Mouse (Mus musculus) hindbrain, embryonic 16.5 days (tissue): ENCODE data around the gene Meis1. TPM values are rescaled to one million over a fixed set of nuclear protein-coding genes. Genes with fewer than 3 reads are reported as not detected.

Experiments used
- ATAC-seq: fragments of 200-750 bp; cut with Nextera tagmentation; 2 replicates; pipeline ENCODE4 v1.8.0; 2017; ENCODE audit warnings: moderate TSS enrichment, moderate library complexity
- H3K27ac ChIP-seq: fragments of 300-500 bp; sonication (generic); 2 replicates; pipeline ENCODE4 v1.5.1; 2014; ENCODE audit warnings: low read depth, mild to moderate bottlenecking, control low read depth, low read length, moderate library complexity
- H3K27me3 ChIP-seq: fragments of 300-500 bp; sonication (generic); replicated peaks from 2 replicates; pipeline ENCODE4 v1.6.1; 2014; ENCODE audit warnings: low read length; ENCODE audit not compliant: control insufficient read depth, insufficient read depth
- H3K36me3 ChIP-seq: fragments of 300-500 bp; sonication (generic); 2 replicates; pipeline ENCODE4 v1.6.1; 2014; ENCODE audit warnings: mild to moderate bottlenecking, low read length, moderate library complexity, mixed read lengths; ENCODE audit not compliant: control insufficient read depth, insufficient read depth
- H3K4me1 ChIP-seq: fragments of 300-500 bp; sonication (generic); 2 replicates; pipeline ENCODE4 v1.6.1; 2014; ENCODE audit warnings: low read depth, low read length; ENCODE audit not compliant: control insufficient read depth, insufficient read depth
- H3K4me2 ChIP-seq: fragments of 300-500 bp; sonication (generic); 2 replicates; pipeline ENCODE4 v1.6.1; 2014; ENCODE audit warnings: mild to moderate bottlenecking, low read length, control low read depth, moderate library complexity
- H3K4me3 ChIP-seq: fragments of 300-500 bp; sonication (generic); 2 replicates; pipeline ENCODE4 v1.5.1; 2014; ENCODE audit warnings: mild to moderate bottlenecking, low read length, control low read depth, moderate library complexity
- H3K9ac ChIP-seq: fragments of 300-500 bp; sonication (generic); 2 replicates; pipeline ENCODE4 v1.6.1; 2014; ENCODE audit warnings: low read depth, mild to moderate bottlenecking, control low read depth, low read length, moderate library complexity
- H3K9me3 ChIP-seq: fragments of 300-500 bp; sonication (generic); 2 replicates; pipeline ENCODE4 v1.6.1; 2014; ENCODE audit warnings: mild to moderate bottlenecking, low read length, moderate library complexity; ENCODE audit not compliant: control insufficient read depth
- WGBS: fragments of 180-500 bp; shearing (Covaris S2); extraction: QIAGEN DNeasy Blood & Tissue Kit; methylation state at CpG from one replicate; pipeline ENCODE4 v1.1.7; 2014; 5-methylcytosine and 5-hydroxymethylcytosine counted together
- polyA plus RNA-seq: library from polyadenylated mRNA; unstranded; fragments of >200 nt; fragmentation: Nextera tagmentation; extraction: Ambion mirVana; gene quantifications from 2 replicates; pipeline ENCODE4 v1.2.1, GENCODE M21; 2015

Meis1 gene
- polyA plus RNA-seq, 1 experiment from 2014 or later = 183 TPM

DNA sequence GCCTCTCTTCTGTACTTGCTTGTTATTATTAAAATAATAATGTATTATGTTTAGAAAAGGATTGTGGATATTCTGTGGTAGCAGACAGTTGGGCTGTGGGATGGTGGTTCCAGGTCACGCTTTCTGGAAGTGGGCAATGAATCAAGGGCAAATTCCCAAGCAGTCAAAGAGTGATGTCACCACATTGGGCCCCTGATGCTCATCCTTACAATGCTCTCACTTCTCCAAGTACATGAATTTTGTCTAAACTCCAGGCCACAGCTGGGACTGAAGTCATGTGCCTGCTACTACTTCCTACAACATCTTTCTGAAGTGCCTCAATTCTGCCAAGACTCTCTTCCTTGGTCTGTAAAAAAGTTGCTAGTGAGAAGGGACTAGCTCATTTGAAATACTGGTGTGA, 59.3 kb downstream of the Meis1 start:
- Histone ChIP-seq H3K36me3 (no peaks in the 10 kb centered on the region), H3K4me1 (peaks cover 26% of the 10 kb centered on the region), H3K4me3 (no peak overlapping the region), H3K9ac (no peak overlapping the region), H3K27ac (no peak overlapping the region), H3K27me3 (no peaks in the 10 kb centered on the region), H3K9me3 (no peaks in the 10 kb centered on the region), H3K4me2 (no peak overlapping the region)
- no peak for ATAC-seq
- 61% methylated on average over 1 of the region's 1 CpGs for WGBS

DNA sequence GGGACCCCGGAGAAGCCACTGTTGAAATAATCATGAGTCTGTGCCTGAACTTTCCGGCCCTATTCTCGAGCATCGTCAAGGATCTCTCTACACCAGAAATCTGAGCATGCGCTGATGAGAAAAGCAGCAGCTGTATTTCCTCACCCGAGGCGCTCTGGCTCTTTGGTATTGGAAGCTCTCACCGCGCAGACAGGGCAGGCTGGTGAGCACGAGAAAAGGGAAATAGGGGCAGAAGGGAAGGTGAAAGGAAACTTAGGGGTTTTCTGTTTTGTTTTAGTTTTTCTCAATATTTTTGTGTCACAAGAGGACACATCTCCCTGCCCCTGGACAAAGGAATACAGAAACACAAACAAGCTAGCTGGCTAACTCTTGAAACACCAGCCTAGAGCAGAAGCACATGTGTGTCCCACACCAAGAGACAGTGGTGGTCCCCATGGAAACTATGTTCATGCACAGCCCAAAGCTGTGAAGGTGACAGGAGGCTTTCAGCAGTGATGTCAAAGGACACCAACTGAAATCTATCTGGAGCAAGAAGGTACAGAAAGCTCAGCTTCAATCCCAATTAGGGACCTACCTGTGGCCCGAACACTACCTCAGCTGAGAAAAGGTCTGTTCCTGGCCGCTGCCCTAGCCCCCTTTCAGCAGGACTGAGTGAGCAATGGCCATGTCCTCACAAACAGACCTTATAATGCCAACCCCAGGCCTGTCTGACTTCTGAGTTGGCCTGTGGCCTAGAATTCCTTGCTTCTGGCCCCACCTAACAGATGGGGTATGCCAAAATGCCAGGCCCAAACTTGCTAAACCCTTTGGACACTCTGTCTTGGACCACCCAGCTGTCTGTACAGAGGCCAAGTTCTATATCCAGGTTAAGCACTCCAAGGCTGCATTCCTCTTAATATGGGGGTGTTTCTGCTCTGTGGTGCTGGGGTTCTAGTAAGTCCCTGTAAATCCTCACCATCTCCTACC, 60.7 kb downstream of the Meis1 start:
- no peaks in the 10 kb centered on the region for H3K27me3 ChIP-seq
- no peaks in the 10 kb centered on the region for H3K36me3 ChIP-seq
- H3K4me3 ChIP-seq = 0 out of 2 replicates have a peak overlapping the region, but pooled peaks have one; percentile 9
- no peak overlapping the region for H3K27ac ChIP-seq
- no peak overlapping the region for H3K9ac ChIP-seq
- H3K4me1 ChIP-seq = peaks cover 18% of the 10 kb centered on the region
- no peaks in the 10 kb centered on the region for H3K9me3 ChIP-seq
- WGBS = 51% methylated on average over 12 of the region's 12 CpGs
- ATAC-seq = peak; percentile 24; the same call in 1 of the 2 replicates
- H3K4me2 ChIP-seq = peak overlapping the region; percentile 34

DNA sequence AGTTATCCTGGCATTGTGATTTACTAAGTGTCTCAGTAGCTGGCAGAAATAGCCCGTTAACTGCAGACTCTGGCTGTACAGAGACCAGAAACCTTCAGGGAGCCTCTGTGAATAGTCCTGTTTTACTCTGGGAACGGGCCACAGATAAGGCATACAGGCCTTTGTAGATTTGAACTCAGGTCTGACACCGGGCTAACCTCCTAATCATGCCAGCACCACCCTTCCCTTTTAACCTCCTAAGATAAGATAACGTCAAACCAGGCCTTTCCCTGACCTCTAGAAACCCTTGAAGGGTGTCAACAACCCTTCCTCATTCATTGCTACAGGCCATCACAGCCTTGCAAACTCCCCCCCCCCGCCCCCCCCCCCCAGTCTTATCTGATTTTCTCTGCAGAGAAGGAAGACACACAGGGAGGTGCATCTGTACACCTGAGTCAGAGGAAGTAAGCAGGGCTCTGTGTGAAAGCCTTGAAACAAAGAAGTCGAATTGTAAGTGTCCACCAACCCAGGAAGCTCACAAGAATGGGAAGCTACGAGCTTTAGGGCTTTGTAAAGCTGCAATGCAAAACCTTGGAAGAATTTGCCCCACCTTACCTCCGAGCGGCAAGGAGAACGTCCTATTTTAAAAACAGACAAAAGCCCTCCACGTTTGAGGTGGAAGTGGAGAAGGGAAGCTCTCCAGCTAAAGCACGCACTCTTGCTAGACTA, 61.5 kb downstream of the Meis1 start:
- Histone ChIP-seq H3K36me3 (no peaks in the 10 kb centered on the region), H3K4me2 (peak overlapping the region; percentile 34), H3K27me3 (no peaks in the 10 kb centered on the region), H3K27ac (no peak overlapping the region), H3K4me3 (0 out of 2 replicates have a peak overlapping the region, but pooled peaks have one; percentile 9), H3K4me1 (peaks cover 18% of the 10 kb centered on the region), H3K9ac (no peak overlapping the region), H3K9me3 (no peaks in the 10 kb centered on the region)
- ATAC-seq = no peak
- WGBS = 56% methylated on average over 11 of the region's 12 CpGs

DNA sequence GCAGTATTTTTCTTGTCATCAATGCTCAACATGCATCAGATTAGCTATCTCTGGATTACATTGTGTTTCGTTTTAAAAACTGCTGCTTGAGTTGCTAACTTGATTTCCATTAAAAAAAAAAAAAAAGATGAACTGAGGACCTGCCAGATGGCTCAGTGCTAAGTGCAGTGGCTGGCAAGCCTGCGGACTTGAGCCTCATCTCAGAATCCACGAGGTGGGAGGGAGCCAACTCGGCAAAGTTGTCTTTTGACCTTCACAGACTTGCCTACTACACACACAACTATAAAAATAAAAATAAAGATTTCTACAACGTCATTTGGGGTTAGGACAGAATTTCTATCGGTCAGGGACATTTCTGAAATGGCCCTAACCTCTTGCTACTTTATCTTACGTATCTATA, 62.8 kb downstream of the Meis1 start:
- no peak overlapping the region for H3K4me2 ChIP-seq
- H3K27ac ChIP-seq = no peak overlapping the region
- no peaks in the 10 kb centered on the region for H3K27me3 ChIP-seq
- H3K9me3 ChIP-seq = no peaks in the 10 kb centered on the region
- no peak for ATAC-seq
- WGBS = 65% methylated on average over 7 of the region's 7 CpGs
- peaks cover 13% of the 10 kb centered on the region for H3K4me1 ChIP-seq
- H3K9ac ChIP-seq = no peak overlapping the region
- no peak overlapping the region for H3K4me3 ChIP-seq
- no peaks in the 10 kb centered on the region for H3K36me3 ChIP-seq

DNA sequence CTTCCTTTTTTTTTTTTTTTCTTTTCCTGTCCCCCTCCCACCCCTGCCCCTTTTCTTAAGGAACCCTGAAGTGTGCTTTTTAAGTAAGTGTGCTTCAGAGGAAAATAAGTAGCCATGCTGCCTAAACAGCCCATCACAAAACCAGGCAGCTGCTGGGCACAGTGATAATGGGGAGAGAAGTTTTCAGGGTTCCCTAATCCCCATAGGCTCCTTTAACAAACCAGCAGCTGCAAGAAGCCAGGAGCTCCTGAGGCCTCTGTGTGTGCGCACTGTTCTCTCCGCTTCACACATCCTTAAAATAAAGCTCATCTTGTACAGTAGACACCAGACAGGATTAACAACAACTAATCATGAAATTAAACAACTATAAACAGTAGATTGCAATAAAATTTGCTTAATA, 63.9 kb downstream of the Meis1 start:
- no peaks in the 10 kb centered on the region for H3K9me3 ChIP-seq
- no peak for ATAC-seq
- no peaks in the 10 kb centered on the region for H3K36me3 ChIP-seq
- no peak overlapping the region for H3K27ac ChIP-seq
- H3K4me1 ChIP-seq = peaks cover 13% of the 10 kb centered on the region
- no peaks in the 10 kb centered on the region for H3K27me3 ChIP-seq
- no peak overlapping the region for H3K4me3 ChIP-seq
- no peak overlapping the region for H3K9ac ChIP-seq
- no peak overlapping the region for H3K4me2 ChIP-seq
- 75% methylated on average over 2 of the region's 2 CpGs for WGBS

DNA sequence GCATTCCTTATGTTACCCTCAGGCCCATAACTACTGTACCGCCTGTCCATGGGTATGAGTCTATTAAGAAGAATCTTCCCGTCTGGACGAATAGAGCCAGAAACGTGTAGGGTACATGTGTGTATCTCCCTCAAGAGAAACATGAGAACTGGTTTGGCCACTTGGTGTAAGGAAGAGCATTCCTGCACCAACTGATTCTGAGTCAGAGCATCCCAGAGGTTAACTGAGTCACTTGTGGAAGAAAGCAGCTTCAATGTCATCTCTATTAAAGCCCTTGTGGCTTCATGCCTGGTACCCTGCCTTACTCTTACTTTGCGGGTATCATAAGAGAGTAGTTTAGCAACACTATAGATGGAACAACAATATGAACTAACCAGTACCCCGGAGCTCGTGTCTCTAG, 64.9 kb downstream of the Meis1 start:
- Histone ChIP-seq H3K9ac (no peak overlapping the region), H3K27ac (no peak overlapping the region), H3K4me3 (no peak overlapping the region), H3K4me2 (no peak overlapping the region), H3K4me1 (peaks cover 13% of the 10 kb centered on the region), H3K9me3 (no peaks in the 10 kb centered on the region), H3K27me3 (no peaks in the 10 kb centered on the region), H3K36me3 (no peaks in the 10 kb centered on the region)
- ATAC-seq = no peak
- WGBS = 90% methylated on average over 7 of the region's 7 CpGs

DNA sequence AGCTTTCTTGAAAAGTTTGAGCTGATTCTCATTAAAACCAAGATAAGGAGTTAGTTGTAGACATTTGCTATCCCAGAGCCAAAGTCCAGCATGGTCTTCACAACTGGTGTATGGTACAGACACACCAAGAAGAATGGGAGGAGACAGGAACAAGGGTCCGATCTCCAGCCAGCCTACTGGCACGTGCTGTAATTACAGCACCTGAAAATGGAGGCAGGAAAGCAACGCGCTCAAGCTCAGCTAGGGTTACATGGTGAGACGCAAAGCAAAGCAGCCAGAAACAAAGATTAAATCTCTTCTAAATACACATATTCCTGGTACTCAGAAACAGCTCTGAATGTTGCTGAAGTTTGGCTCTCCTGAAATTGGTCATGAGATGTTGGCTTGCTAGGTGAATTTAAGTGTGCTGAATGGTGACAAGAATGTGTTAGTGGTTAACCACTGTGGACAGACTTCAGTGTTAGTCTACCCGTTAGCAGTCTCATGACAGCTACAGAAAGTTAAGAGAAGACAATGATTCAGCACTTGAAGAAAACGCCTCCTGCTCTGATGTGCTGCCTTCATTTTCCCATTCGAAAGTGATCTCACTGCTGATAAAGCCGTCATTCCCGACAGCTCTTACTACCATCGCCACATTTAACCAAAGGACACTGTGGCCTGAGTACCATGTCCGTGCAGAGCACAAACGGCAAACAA, 70.0 kb downstream of the Meis1 start:
- Histone ChIP-seq H3K9me3 (no peaks in the 10 kb centered on the region), H3K27ac (no peak overlapping the region), H3K4me2 (no peak overlapping the region), H3K36me3 (no peaks in the 10 kb centered on the region), H3K9ac (no peak overlapping the region), H3K4me1 (peaks cover 21% of the 10 kb centered on the region), H3K4me3 (no peak overlapping the region), H3K27me3 (no peaks in the 10 kb centered on the region)
- 76% methylated on average over 13 of the region's 13 CpGs for WGBS
- no peak for ATAC-seq

DNA sequence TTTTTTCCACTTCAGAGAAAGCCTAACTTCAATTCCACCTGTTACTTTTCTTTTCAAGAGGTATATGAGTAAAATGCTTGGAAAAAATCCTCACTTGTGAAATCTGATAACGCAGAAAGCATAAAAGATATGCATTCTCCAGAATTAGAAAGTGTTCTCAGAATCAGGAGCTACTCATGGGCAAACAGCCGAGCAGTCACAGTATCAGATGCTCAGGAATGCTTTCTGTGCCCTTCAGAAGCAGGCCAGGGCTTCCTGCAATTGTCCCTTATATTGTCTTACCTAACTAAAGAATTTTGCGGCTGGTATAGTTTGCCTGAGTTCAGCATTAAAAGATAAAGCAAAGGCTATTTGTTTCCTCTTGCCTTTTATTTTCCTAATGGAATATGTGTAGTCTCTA, 71.4 kb downstream of the Meis1 start:
- 72% methylated on average over 3 of the region's 3 CpGs for WGBS
- Histone ChIP-seq H3K9ac (no peak overlapping the region), H3K36me3 (no peaks in the 10 kb centered on the region), H3K4me3 (no peak overlapping the region), H3K9me3 (no peaks in the 10 kb centered on the region), H3K27ac (no peak overlapping the region), H3K4me2 (no peak overlapping the region), H3K4me1 (peaks cover 22% of the 10 kb centered on the region), H3K27me3 (no peaks in the 10 kb centered on the region)
- ATAC-seq = no peak

DNA sequence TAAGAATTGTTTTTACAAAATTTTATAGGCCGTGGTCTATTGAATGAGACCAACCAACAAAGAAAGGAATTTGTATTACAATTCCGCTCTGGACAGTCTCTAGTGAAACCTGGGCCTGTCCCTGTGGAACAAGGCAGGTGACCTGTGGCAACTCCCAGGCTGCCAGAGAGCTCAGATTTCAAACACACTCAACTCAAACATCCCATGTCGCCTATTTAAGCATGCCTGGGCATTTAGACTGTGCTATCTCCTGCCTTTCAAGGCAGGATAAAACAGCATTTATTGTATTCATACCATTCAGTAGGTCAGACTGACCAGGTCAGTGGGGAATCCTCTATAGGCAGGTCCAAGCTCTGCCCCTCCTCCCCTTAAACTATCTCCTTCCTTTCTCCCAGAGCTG, 73.0 kb downstream of the Meis1 start:
- Histone ChIP-seq H3K4me2 (no peak overlapping the region), H3K27me3 (no peaks in the 10 kb centered on the region), H3K36me3 (no peaks in the 10 kb centered on the region), H3K4me3 (no peak overlapping the region), H3K9ac (no peak overlapping the region), H3K4me1 (peaks cover 22% of the 10 kb centered on the region), H3K9me3 (no peaks in the 10 kb centered on the region), H3K27ac (no peak overlapping the region)
- ATAC-seq = no peak
- 40% methylated on average over 3 of the region's 3 CpGs for WGBS
